Mouse (Mus musculus): ENCODE data around the gene Gng8. TPM values are rescaled to one million over a fixed set of nuclear protein-coding genes. Genes with fewer than 3 reads are reported as not detected.

Gene Gng8
- 14.7 and 20.3 TPM in 2 replicates for polyA plus RNA-seq (2016; fragmentation: Nextera tagmentation; extraction: Ambion mirVana)

DNA sequence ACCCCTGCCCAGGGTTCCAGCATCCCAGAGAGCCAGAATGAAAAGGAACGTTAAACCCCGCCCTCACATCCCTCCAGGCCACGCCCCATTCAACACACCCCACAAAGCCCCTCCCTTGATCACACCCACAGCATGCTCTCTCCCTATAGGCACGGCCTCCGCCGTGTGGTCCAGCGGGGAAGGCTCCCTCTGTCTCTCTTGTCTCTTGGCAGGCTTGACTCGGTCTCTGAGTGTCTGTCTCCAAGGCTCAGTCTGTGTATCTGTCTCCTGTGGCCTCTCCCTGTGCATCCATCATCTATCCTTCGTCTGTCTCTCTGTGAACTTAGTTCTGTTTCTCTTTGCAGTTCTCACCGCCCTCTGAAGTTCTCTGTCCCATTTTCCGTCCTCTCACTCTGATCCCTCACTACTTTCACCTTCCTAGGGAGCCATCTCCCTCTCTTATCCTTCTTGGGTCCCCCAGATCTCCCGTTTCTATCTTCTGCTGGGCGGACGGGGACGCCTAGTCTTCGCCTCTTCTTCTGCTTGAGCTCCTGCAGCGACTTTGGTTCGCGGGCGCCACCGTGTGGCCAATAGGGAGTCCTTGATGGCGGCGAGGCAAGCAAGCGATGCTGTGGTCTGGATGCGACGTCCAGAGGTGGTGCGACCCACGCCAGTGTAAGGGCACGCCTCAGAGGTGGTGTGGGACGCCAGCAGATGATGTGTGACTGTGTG, at the start of gene Gng8:
Gene Gng8, plus strand, starts transcription at position 146 of the 711 bp plus-strand sequence.
- Histone ChIP-seq H3K27ac (replicated peaks) (peak within 1 kb of the TSS; percentile 87), H3K36me3 (replicated peaks) (peaks cover 37% of the 10 kb centered on the region), H3K4me3 (peak within 1 kb of the TSS; percentile 55), H3K9me3 (no peaks in the 10 kb centered on the region), H3K4me1 (peaks cover 67% of the 10 kb centered on the region), H3K27me3 (replicated peaks; ENCODE audit: low read depth, poor library complexity, severe bottlenecking) (peaks cover 67% of the 10 kb centered on the region)
- WGBS = under 1% methylated on average over 30 of the region's 30 CpGs
- peak; percentile 92 for DNase-seq (ENCODE audit: low spot score)

DNA sequence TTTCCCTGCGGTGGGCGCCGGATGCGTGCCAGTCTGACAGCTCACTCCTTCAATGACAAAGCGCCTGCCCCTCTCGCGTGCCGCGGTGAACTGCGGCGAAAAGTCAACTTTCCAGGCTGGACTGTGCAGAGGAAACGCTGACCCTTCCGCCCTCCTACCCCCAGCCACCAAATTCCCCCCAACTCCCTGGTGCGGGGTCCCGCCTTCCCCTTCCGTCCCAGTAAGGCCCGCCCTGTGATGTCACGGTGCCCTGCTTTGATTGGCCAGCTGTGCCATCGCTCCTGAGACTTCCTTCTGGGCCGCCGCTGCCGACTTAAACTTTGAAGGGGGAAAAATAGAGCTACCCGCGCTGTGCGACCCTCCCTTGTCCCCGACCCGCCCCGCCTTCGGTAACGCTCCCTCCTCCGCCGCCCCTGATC, 48.9 kb upstream of the Gng8 start, which contains the start of gene Prkd2:
Gene Prkd2, plus strand, starts transcription at position 258 of the 419 bp plus-strand sequence.
- H3K4me3 ChIP-seq = peak within 1 kb of the TSS; percentile 72
- H3K27ac ChIP-seq (replicated peaks) = peak within 1 kb of the TSS; percentile 85
- under 1% methylated on average over 32 of the region's 32 CpGs for WGBS
- no peaks in the 10 kb centered on the region for H3K9me3 ChIP-seq
- H3K27me3 ChIP-seq (replicated peaks; ENCODE audit: low read depth, poor library complexity, severe bottlenecking) = no peaks in the 10 kb centered on the region
- peak; percentile 93 for DNase-seq (ENCODE audit: low spot score)
- H3K36me3 ChIP-seq (replicated peaks) = peaks cover 57% of the 10 kb centered on the region
- H3K4me1 ChIP-seq = peaks cover 53% of the 10 kb centered on the region

DNA sequence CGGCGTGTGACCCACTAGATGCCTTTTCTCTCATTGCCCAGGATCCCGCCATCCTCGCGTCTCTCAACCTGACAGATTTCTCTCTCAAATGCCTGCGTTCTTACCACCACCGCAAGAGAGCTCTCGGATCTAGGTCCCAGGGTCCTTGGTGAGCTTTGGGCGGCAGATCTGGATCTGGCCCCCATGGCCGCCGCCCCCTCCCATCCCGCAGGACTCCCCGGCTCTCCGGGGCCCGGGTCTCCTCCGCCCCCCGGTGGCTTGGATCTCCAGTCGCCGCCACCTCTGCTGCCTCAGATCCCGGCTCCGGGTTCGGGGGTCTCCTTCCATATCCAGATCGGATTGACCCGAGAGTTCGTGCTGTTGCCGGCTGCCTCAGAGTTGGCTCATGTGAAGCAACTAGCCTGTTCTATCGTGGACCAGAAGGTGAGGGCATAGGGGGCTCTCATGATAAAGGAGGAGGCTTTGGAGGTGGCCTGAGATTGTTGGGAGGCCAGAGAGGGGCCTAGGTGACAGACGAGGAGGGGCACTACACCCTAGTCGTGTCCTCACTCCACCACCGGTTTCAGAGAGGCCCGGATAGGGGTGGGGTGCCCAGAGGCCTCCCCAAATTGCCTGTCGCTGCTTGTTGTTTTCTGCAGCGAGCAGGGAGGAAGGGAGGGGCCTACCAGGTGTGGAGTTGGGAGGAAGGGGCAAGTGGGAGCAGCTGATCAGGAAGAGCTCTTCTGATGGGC, 48.0 kb upstream of the Gng8 start:
- peaks cover 55% of the 10 kb centered on the region for H3K4me1 ChIP-seq
- peak overlapping the region; percentile 72 for H3K4me3 ChIP-seq
- peak; percentile 50 for DNase-seq (ENCODE audit: low spot score)
- H3K27me3 ChIP-seq (replicated peaks; ENCODE audit: low read depth, poor library complexity, severe bottlenecking) = no peaks in the 10 kb centered on the region
- peak overlapping the region; percentile 85 for H3K27ac ChIP-seq (replicated peaks)
- 3% methylated on average over 33 of the region's 33 CpGs for WGBS
- peaks cover 51% of the 10 kb centered on the region for H3K36me3 ChIP-seq (replicated peaks)
- H3K9me3 ChIP-seq = no peaks in the 10 kb centered on the region

DNA sequence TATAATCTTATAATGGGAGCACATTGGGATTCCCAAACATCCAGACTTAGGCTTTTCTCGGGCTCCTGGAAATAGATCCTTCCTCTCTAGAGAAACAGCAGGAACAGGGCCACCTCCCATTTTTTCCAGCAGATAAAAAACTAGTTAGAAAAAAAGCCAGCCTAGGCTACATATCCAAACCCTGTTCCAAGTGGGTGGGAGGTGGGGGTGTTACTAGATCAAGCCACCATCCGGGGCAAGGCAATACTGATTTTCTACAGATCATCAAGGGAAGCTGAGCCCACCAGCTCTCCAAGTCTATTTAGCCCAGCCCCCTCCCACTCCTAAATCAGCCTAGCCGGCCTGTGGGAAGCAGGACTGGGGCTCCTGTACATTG, 46.9 kb upstream of the Gng8 start:
- Histone ChIP-seq H3K36me3 (replicated peaks) (peaks cover 51% of the 10 kb centered on the region), H3K4me1 (peaks cover 58% of the 10 kb centered on the region), H3K27ac (replicated peaks) (peak overlapping the region; percentile 51), H3K27me3 (replicated peaks; ENCODE audit: low read depth, poor library complexity, severe bottlenecking) (no peaks in the 10 kb centered on the region), H3K9me3 (no peaks in the 10 kb centered on the region), H3K4me3 (peak overlapping the region; percentile 72; the same call in 1 of the 2 replicates)
- no peak for DNase-seq (ENCODE audit: low spot score)
- WGBS = 70% methylated on average over 3 of the region's 3 CpGs

- H3K4me3 ChIP-seq = peak overlapping the region; percentile 72
- DNase-seq (ENCODE audit: low spot score) = no peak
- WGBS = 35% methylated on average over 14 of the region's 14 CpGs
- H3K27ac ChIP-seq (replicated peaks) = peak overlapping the region; percentile 51
- H3K36me3 ChIP-seq (replicated peaks) = peaks cover 51% of the 10 kb centered on the region
- H3K9me3 ChIP-seq = no peaks in the 10 kb centered on the region
- H3K4me1 ChIP-seq = peaks cover 56% of the 10 kb centered on the region
- no peaks in the 10 kb centered on the region for H3K27me3 ChIP-seq (replicated peaks; ENCODE audit: low read depth, poor library complexity, severe bottlenecking)
Measured at GRCm38 (mm10) chr7:16845072-16845819, 46.3 kb upstream of the Gng8 start.

GRCm38 (mm10) chr7:16845820-16846167, 45.8 kb upstream of the Gng8 start:
- Histone ChIP-seq H3K36me3 (replicated peaks) (peaks cover 51% of the 10 kb centered on the region), H3K27ac (replicated peaks) (0 out of 2 replicates have a peak overlapping the region, but pooled peaks have one; percentile 51), H3K4me1 (peaks cover 55% of the 10 kb centered on the region)

DNA sequence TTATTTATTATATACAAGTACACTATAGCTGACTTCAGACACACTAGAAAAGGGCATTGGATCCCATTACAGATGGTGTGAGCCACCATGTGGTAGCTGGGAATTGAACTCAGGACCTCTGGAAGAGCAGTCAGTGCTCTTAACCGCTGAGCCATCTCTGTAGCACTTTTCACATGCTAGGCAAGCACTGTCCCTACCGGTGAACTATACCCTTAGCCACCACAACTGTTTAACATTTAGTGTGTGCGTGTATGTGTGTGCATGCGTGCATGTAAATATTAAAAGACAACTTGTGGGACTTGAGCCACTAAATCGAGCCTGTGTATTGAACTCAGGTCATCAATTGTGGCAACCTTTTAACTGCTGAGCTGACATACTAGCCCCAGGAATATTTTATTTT, 44.8 kb upstream of the Gng8 start:
- no peak overlapping the region for H3K27ac ChIP-seq (replicated peaks)
- DNase-seq (ENCODE audit: low spot score) = no peak
- peaks cover 50% of the 10 kb centered on the region for H3K36me3 ChIP-seq (replicated peaks)
- H3K4me1 ChIP-seq = peaks cover 46% of the 10 kb centered on the region
- H3K9me3 ChIP-seq = no peaks in the 10 kb centered on the region
- no peaks in the 10 kb centered on the region for H3K27me3 ChIP-seq (replicated peaks; ENCODE audit: low read depth, poor library complexity, severe bottlenecking)
- WGBS = 94% methylated on average over 5 of the region's 5 CpGs
- no peak overlapping the region for H3K4me3 ChIP-seq

More at GRCm38 (mm10) chr7:16845820-16846167, 45.8 kb upstream of the Gng8 start:
- peak overlapping the region; percentile 72 for H3K4me3 ChIP-seq
- DNase-seq (ENCODE audit: low spot score) = peak; percentile 31
- 34% methylated on average over 10 of the region's 10 CpGs for WGBS
- no peaks in the 10 kb centered on the region for H3K9me3 ChIP-seq
- H3K27me3 ChIP-seq (replicated peaks; ENCODE audit: low read depth, poor library complexity, severe bottlenecking) = no peaks in the 10 kb centered on the region

- Histone ChIP-seq H3K4me1 (peaks cover 39% of the 10 kb centered on the region), H3K36me3 (replicated peaks) (peaks cover 55% of the 10 kb centered on the region), H3K27ac (replicated peaks) (no peak overlapping the region), H3K9me3 (no peaks in the 10 kb centered on the region), H3K27me3 (replicated peaks; ENCODE audit: low read depth, poor library complexity, severe bottlenecking) (no peaks in the 10 kb centered on the region), H3K4me3 (no peak overlapping the region)
- 85% methylated on average over 19 of the region's 19 CpGs for WGBS
- no peak for DNase-seq (ENCODE audit: low spot score)
Measured at GRCm38 (mm10) chr7:16847507-16847906, 44.1 kb upstream of the Gng8 start.

DNA sequence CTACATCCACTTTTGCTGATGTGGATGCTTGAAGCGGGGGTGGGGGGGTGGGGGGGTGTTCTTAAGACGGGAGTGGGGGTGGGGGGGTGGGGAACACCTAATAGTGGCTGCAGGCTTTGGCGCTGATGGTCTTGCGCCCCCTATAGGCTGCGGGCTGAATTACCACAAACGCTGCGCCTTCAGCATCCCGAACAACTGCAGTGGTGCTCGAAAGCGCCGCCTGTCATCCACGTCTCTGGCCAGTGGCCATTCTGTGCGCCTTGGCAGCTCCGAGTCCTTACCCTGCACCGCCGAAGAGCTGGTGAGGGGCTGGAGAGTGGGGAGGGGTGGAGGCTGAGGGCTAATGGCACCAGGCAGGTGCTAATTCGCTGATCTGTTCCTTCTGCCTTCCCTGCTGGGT, 43.0 kb upstream of the Gng8 start:
- Histone ChIP-seq H3K36me3 (replicated peaks) (peaks cover 64% of the 10 kb centered on the region), H3K9me3 (no peaks in the 10 kb centered on the region), H3K27ac (replicated peaks) (no peak overlapping the region), H3K27me3 (replicated peaks; ENCODE audit: low read depth, poor library complexity, severe bottlenecking) (no peaks in the 10 kb centered on the region), H3K4me3 (no peak overlapping the region), H3K4me1 (peaks cover 30% of the 10 kb centered on the region)
- 22% methylated on average over 17 of the region's 17 CpGs for WGBS
- peak; percentile 69 for DNase-seq (ENCODE audit: low spot score)

DNA sequence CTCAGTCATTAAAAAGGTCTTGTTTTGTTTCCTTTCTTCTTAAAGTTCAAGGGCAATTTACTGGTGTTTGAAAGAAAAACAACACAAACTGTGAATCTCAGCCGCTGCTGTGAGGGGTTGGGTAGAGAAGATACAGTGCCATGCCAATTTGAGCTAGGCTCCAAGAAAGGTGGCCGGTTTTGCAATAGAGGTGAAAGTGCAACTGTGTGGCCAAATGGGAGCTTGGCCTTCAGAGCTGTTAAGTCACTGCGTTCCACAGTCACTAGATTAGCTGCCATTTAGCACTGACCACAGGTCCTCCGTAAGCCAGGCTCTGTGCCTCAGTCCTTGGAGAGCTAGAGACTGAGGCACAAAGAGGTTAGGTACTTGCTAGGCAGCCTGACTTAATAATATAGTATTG, 40.0 kb upstream of the Gng8 start:
- 93% methylated on average over 4 of the region's 4 CpGs for whole genome bisulfite sequencing

GRCm38 (mm10) chr7:16853302-16853831, 38.2 kb upstream of the Gng8 start:
- Histone ChIP-seq H3K36me3 (replicated peaks) (peaks cover 94% of the 10 kb centered on the region), H3K9me3 (no peaks in the 10 kb centered on the region), H3K4me1 (peaks cover 5% of the 10 kb centered on the region; the same call in 1 of the 2 replicates), H3K27ac (replicated peaks) (no peak overlapping the region), H3K4me3 (no peak overlapping the region), H3K27me3 (replicated peaks; ENCODE audit: low read depth, poor library complexity, severe bottlenecking) (no peaks in the 10 kb centered on the region)
- WGBS = 87% methylated on average over 14 of the region's 14 CpGs
- DNase-seq (ENCODE audit: low spot score) = no peak

More for the DNA sequence above, 40.0 kb upstream of the Gng8 start:
- no peaks in the 10 kb centered on the region for H3K9me3 ChIP-seq
- no peak for DNase-seq (ENCODE audit: low spot score)
- H3K4me1 ChIP-seq = peaks cover 5% of the 10 kb centered on the region; the same call in 1 of the 2 replicates
- no peaks in the 10 kb centered on the region for H3K27me3 ChIP-seq (replicated peaks; ENCODE audit: low read depth, poor library complexity, severe bottlenecking)
- peaks cover 86% of the 10 kb centered on the region for H3K36me3 ChIP-seq (replicated peaks)
- H3K4me3 ChIP-seq = no peak overlapping the region
- no peak overlapping the region for H3K27ac ChIP-seq (replicated peaks)

- H3K9me3 ChIP-seq = no peaks in the 10 kb centered on the region
- H3K4me3 ChIP-seq = no peak overlapping the region
- peak; percentile 68 for DNase-seq (ENCODE audit: low spot score)
- peaks cover 74% of the 10 kb centered on the region for H3K36me3 ChIP-seq (replicated peaks)
- 22% methylated on average over 17 of the region's 17 CpGs for WGBS
- no peak overlapping the region for H3K27ac ChIP-seq (replicated peaks)
- H3K4me1 ChIP-seq = no peaks in the 10 kb centered on the region
- H3K27me3 ChIP-seq (replicated peaks; ENCODE audit: low read depth, poor library complexity, severe bottlenecking) = no peaks in the 10 kb centered on the region
Measured at GRCm38 (mm10) chr7:16858336-16858735, 33.2 kb upstream of the Gng8 start.

All from embryonic facial prominence, embryonic 10.5 days (tissue).